Mouse (Mus musculus) gastrocnemius, adult 8-10 months (tissue): ENCODE measurements around the gene Gsg1. TPM values are rescaled to one million over a fixed set of nuclear protein-coding genes. Genes with fewer than 3 reads are reported as not detected.

Experiments used
- DNase-seq, 2 experiments: peaks; one replicate each; pipeline ENCODE4 v3.0.0; 2022; ENCODE audit warnings: low spot score in 2 of 2
- total RNA-seq, 4 experiments: library from RNA; stranded (reverse); gene quantifications; 2 replicates each; pipeline ENCODE4 v1.2.4; 2022

Gene Gsg1
- not detected for total RNA-seq

DNA sequence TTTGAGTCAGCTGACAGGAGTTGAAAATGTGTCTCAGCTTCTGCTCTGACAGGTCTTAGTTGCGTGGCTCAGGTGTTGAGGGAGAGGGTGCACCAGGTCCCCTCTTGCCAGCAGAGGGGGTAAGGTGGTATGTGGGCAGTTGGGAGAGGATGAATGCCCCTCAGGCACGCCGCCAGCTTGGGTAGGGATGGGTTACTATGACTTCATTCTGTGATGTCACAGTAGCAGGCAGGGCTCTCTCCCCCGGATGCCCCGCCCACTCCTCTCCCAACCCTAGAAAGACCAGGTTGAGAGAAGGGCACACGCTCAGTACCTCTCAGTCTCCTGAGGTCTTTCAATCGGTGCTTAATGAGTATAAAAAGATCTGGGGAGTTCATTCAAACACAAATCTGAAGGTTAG, at the start of gene Gsg1:
Gene Gsg1, minus strand, starts transcription at position 199 of the 400 bp plus-strand sequence.
- no peak for DNase-seq

DNA sequence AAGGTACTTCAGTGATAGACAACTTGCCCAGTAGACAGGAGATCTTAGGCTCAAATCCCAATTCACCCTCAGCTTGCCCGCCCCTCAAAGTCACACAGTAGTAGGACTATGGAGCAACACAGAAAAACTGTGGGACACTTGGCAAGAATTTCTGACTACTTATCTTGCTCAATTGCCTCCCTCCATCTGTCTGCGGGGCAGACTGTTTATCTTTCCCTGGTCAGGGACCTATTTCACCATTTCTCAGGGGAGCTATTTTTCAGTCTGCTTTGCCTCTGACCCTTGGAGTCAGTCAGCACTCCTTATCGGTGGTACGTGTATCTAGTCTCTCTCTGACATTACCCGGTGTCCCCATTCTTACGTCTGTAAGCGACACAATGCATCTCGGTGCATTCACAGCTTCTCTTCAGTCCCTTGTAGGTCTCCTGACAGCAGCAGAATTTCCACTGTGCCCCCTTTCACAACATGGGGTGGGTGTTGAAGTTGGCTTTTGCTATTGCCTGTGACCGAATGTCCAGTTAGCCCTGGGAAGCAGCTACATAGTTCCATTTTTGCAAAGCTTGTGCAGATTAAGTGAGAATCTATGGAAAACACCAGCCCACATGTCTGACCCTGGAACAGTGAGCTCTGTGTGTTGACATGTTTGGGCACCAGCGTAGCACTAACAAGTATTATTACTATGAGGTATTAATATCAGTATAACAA, 48.4 kb upstream of the Gsg1 start:
- no peak for DNase-seq

DNA sequence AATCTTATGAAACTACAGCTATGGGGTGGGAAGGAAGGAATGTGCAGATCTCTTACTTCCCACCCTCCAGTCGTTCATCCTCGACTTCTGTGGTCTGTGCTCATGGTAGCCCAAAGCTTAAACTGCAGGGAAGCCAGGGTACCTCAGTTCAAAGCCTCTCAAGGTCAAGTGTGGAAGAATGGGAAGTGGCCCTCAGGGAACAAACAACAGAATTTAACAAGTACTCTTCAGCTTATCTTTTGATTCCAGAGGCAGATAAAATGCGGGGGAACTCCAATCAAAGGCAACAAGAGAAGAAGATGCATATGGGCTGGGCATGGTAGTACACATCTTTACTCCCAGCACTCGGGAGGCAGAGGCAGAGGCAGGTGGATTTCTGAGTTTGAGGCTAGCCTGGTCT, 46.3 kb upstream of the Gsg1 start:
- no peak for DNase-seq

DNA sequence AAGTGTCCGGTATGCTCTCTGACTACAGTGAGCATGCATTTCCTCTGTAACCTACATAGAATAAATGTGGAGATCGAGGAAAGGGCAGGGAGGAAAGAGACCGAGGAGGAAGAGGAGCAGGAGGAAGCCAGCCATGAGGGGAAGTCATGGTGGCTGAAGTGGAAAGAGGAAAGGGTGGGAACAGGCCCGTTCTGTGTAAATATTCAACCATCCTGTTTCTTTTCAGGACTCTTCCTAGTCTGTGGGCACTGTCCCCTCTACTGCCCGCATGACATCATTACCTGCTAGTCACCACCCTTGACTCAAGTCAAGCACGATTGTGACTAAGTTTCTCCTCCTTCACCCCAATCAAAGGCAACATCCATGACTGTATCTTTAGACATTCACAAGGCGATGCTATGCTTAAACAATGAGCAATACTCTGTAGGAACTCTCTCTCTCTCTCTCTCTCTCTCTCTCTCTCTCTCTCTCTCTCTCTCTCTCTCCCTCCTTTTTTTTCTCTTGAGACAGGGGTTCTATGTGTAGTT, 44.9 kb upstream of the Gsg1 start:
- no peak for DNase-seq

- DNase-seq: peak; percentile 15 to 33
Observed at GRCm38 (mm10) chr6:135297570-135297969, 43.4 kb upstream of the Gsg1 start.

GRCm38 (mm10) chr6:135296267-135296666, 42.1 kb upstream of the Gsg1 start:
- DNase-seq: peak in 1 of 2 experiments; percentile 14

GRCm38 (mm10) chr6:135295082-135295861, 41.1 kb upstream of the Gsg1 start:
- DNase-seq: peak; percentile 21 to 29

GRCm38 (mm10) chr6:135294150-135294549, 40.0 kb upstream of the Gsg1 start:
- no peak for DNase-seq

- no peak for DNase-seq
Observed at GRCm38 (mm10) chr6:135292391-135292790, 38.2 kb upstream of the Gsg1 start.

DNA sequence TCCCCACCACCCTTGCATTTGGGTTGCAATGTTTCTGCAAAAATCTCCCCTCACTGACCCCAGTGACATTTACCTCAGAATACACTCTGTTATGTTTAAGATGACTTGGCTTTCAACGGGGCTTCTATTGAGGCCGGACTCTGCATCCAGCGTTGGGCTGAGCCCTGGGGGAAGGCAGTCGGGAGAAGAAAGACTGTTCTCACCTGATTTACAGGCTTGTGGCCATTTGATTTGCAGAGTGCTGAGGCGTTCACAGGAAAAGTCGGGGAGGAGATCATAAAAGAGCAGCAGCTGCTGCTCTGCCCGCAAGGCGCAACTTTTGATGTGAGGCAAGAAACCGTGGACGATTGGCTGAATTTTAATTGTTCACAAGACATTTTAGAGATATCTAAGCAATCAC, 25.7 kb upstream of the Gsg1 start:
- DNase-seq: no peak

- no peak for DNase-seq
Observed at GRCm38 (mm10) chr6:135279286-135279685, 25.1 kb upstream of the Gsg1 start.

DNA sequence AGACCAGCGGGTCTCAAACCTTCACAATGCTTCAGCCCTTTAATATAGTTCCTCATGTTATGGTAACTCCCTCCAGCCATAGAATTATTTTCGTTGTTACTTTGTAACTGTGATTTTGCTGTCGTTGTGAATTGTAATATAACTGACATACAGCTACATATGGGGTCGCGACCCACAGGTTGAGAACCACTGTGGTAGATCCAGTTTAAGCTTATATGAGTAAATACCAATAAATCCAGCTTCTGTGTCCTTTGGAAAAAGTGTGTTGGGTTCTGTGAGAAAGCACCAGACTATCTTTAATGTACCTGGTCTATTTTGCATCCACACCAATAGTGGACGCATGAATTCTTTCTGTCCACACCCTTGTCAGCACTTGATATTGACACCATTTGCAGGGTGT, 24.2 kb upstream of the Gsg1 start:
- no peak for DNase-seq

GRCm38 (mm10) chr6:135276474-135277295, 22.5 kb upstream of the Gsg1 start:
- no peak for DNase-seq

GRCm38 (mm10) chr6:135275231-135275630, 21.1 kb upstream of the Gsg1 start:
- DNase-seq: no peak

DNA sequence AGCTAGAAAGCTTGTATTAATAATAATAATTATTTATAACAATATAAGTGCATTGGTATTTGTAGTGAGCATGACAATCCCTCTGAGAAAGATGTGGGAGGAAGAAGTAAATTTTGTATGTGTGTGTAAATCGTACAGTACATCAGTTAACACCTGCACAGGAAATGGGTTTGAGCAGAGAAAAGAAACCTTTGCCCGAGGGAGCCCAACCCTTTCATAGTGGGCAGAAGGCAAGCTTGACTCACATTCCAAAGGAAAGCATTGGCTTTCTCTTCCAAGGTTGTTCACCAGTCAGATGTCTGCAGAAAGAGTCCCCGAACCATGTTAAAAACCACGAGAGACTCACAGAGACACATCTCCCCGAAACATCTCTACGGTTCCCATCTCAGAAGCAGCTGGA, 18.9 kb upstream of the Gsg1 start:
- no peak for DNase-seq

DNA sequence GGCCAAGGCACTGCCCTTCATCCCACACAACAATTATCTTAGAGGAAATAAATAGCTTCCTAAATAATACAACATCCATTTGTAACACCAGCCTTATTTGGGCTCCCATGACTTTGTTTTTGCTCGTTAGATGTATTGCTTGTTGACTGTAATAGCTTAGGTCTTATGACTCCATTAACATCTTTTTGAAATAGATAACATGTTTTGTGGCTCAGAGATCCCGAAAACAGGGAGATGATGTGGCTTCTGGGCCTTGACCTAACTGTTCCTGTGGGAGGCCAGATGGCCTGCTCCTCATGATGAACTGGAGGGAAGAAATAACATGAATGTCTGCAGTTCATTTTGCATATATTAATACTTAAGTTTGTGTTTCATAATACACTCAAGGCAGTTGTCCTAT, 17.6 kb upstream of the Gsg1 start:
- DNase-seq: no peak

- no peak for DNase-seq
Observed at GRCm38 (mm10) chr6:135269626-135270025, 15.5 kb upstream of the Gsg1 start.

DNA sequence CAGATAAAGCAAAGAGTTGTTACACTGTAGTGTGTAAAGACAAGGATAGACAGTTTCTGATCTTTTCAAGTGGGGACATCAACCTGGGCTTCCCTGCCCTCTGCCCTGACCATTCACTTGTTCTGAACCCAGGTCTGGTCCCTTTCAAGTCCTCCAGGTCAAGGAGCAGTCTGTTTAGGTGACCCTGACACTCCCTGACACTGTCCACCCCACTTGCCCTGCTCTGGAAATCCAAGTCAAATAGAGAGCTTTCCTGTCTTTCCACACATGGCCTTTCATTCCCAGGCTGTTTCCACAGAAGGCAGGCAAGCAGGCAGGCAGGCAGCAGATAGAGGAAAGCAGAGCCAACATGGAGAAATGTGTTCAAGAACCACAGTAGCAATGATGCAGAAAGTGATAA, 14.2 kb upstream of the Gsg1 start:
- DNase-seq: no peak

DNA sequence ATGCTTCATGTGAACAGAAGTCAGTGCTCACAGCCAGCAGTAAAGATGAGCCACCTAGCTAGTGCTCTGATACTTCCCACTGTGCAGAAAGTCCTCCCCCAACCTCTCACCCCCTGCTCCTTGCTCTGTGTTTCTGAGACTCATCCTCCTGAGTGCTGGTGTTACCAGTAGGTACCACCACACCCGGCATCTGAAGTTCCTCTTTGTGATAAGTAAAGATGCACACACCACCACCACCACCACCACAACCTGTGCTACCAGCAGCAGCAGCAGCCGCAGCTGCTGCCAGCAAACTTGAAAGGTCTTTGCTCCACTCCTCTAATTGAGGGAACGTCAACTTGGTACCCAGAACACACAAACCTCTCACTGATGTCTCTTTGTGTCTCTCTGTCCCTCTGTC, 13.1 kb upstream of the Gsg1 start:
- no peak for DNase-seq

GRCm38 (mm10) chr6:135266056-135266455, 11.9 kb upstream of the Gsg1 start:
- DNase-seq: no peak

- no peak for DNase-seq
Observed at GRCm38 (mm10) chr6:135264136-135264535, 10.0 kb upstream of the Gsg1 start.

- no peak for DNase-seq
Observed at GRCm38 (mm10) chr6:135262565-135262964, 8.4 kb upstream of the Gsg1 start.
